Mouse (Mus musculus): ENCODE results near the gene Tacr2.
A peak's percentile ranks its signal among the peaks of the same experiment; 100 is the strongest.

Gene Tacr2

GRCm38 (mm10) chr10:62300006-62300827 lies 48.0 kb downstream of the Tacr2 start:
- peak in 1 of 2 experiments; percentile 37 for DNase-seq (ENCODE audit: low spot score in 2 of 2)

GRCm38 (mm10) chr10:62305090-62305489 lies 52.9 kb downstream of the Tacr2 start:
- no peak for DNase-seq (ENCODE audit: low spot score in 2 of 2)

GRCm38 (mm10) chr10:62306483-62306882 lies 54.2 kb downstream of the Tacr2 start:
- DNase-seq (ENCODE audit: low spot score in 2 of 2): no peak

- no peak for DNase-seq (ENCODE audit: low spot score in 2 of 2)
Measured at GRCm38 (mm10) chr10:62308896-62309491, 56.8 kb downstream of the Tacr2 start.

DNA sequence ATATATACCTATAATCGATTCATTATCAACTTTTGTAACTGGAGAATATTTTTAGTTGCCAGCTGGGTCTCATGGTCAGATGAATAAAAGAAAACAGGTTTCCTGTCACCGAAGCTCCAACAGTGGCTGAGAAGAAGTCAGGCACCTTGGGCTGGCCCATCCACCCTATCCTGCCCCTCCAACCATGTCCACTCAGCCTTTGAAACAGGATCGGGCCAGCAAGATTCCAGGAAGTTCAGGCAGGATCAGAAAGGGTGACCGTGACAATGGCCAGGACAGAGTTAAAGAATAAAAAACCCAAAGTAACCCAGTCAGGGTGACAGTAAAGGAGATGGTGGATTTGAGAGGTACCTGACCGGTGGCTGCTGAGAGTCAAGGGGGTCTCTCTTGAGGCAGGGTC lies 57.4 kb downstream of the Tacr2 start:
- no peak for DNase-seq (ENCODE audit: low spot score in 2 of 2)

GRCm38 (mm10) chr10:62310259-62311039 lies 58.2 kb downstream of the Tacr2 start:
- DNase-seq (ENCODE audit: low spot score in 2 of 2): no peak

DNA sequence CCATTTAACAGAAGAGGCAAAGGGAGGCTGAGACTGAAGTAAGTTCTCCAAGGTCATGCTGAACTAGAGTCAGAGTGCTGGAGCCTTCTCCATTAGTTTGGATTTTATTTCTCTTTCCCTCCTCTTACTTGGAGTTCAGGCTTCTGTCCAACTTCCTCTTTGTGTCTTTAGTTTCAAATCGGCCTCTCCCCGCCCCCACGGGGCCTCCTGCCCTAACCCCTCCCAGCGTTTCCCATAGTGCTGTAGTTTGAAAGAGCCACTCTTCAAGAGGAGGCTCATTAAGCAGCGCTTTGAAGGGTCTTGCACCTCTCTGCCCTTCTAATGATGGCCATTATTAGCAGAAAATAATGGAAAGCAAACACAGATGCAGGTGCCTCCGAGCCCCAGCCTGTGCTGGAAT lies 59.2 kb downstream of the Tacr2 start:
- DNase-seq (ENCODE audit: low spot score in 2 of 2): no peak

DNA sequence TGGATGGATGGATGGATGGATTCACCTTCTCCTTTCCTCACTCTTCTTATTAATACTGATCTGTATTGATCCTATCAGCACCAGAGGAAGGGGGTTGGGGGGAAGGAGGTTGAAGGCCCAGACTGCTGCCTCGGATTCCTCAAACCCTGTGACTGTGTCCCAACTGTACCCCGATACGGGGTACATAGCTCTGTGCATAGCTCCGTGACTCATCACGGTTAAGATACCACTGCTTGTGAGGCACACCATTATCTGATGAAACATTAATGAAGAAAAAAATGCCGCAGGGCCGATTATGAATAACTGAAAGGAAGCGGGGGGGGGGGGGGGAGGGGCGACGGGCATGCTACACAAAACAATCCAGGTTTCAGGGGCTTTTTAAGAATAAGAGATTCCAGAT lies 60.9 kb downstream of the Tacr2 start:
- no peak for DNase-seq (ENCODE audit: low spot score in 2 of 2)

DNA sequence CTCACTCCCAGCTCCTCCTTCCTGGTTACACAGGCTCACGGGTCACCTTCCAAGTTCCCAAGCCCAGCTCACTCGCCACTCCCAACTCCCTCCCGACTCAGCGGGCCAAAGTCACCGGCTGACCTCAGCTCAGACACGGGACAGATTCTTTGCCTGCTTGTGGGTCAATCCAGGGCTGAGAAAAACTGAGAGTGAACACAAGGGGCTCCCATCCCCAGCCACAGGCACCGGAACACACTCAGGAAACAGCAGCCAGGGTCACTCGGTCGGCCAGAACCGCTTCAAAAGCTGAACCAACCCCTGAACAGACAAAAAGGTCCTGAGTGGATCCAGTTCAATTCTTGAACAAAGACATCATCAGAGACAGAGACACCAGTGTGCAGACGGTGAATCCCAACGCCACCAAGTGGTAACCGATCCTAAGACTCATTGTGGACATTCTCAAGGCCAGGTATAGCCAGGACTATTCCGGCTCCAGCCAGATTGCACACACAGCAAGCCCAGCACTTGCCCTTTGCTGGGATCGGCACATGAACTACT lies 61.7 kb downstream of the Tacr2 start:
- no peak for DNase-seq (ENCODE audit: low spot score in 2 of 2)
